8 mouse cellular contexts compared by ENCODE assay signal in genomic region chr10:111419375-111420194, GRCm38 (mm10). TPM values are rescaled to one million over a fixed set of nuclear protein-coding genes. Genes with fewer than 3 reads are reported as not detected.
DNase-seq lines count a peak whose midpoint lies in the region; ATAC-seq and TF ChIP-seq lines count a peak whose summit lies in the region.

No protein-coding gene starts in this region.

- H3K9ac ChIP-seq in kidney, embryonic 15.5 days, result 0 out of 2 replicates have a peak overlapping the region, but pooled peaks have one; percentile 11
- peak overlapping the region; percentile 33 for H3K9ac ChIP-seq in heart, embryonic 15.5 days
- peak overlapping the region; percentile 42 for H3K9ac ChIP-seq in limb, embryonic 14.5 days (ENCODE audit: low read depth, low read length, severe bottlenecking)
- H3K9ac ChIP-seq in stomach, embryonic 16.5 days (ENCODE audit: low read length), result peak overlapping the region; percentile 51

- H3K9me3 ChIP-seq in kidney, embryonic 15.5 days (replicated peaks), result no peaks in the 10 kb centered on the region
- H3K9me3 ChIP-seq in heart, embryonic 15.5 days (replicated peaks), result no peaks in the 10 kb centered on the region
- H3K9me3 ChIP-seq in limb, embryonic 14.5 days (ENCODE audit: control insufficient read depth, low read length), result no peaks in the 10 kb centered on the region
- H3K9me3 ChIP-seq in stomach, embryonic 16.5 days (replicated peaks; ENCODE audit: control insufficient read depth, low read length), result no peaks in the 10 kb centered on the region

- peak overlapping the region; percentile 62 for H3K4me2 ChIP-seq in kidney, embryonic 15.5 days
- peak overlapping the region; percentile 61 for H3K4me2 ChIP-seq in heart, embryonic 15.5 days
- H3K4me2 ChIP-seq in limb, embryonic 14.5 days (replicated peaks; ENCODE audit: low read depth, low read length, severe bottlenecking), result peak overlapping the region; percentile 57
- peak overlapping the region; percentile 48 for H3K4me2 ChIP-seq in stomach, embryonic 16.5 days (ENCODE audit: low read depth, low read length)

- TF ChIP-seq POLR2A in limb, embryonic 14.5 days (IDR thresholded peaks at IDR 0.05; ENCODE audit: borderline replicate concordance, extremely low read depth, insufficient read depth, insufficient read length), result no peak

- ATAC-seq in kidney, embryonic 15.5 days (replicated peaks; ENCODE audit: low FRiP score), result peak; percentile 47
- no peak for ATAC-seq in heart, embryonic 15.5 days (replicated peaks; ENCODE audit: insufficient number of reproducible peaks, insufficient read depth, low FRiP score, low read depth)
- no peak for ATAC-seq in limb, embryonic 14.5 days (ENCODE audit: low FRiP score, low read depth)
- no peak for ATAC-seq in stomach, embryonic 16.5 days (ENCODE audit: insufficient read depth, low FRiP score)

- H3K27me3 ChIP-seq in kidney, embryonic 15.5 days, result no peaks in the 10 kb centered on the region
- no peaks in the 10 kb centered on the region for H3K27me3 ChIP-seq in heart, embryonic 15.5 days
- no peaks in the 10 kb centered on the region for H3K27me3 ChIP-seq in limb, embryonic 14.5 days (ENCODE audit: control insufficient read depth, insufficient read depth, low read length)
- no peaks in the 10 kb centered on the region for H3K27me3 ChIP-seq in stomach, embryonic 16.5 days (ENCODE audit: control insufficient read depth, insufficient read depth, low read length)

- WGBS in kidney, embryonic 15.5 days, result 17% methylated on average over 23 of the region's 23 CpGs
- 26% methylated on average over 23 of the region's 23 CpGs for WGBS in heart, embryonic 15.5 days
- WGBS in limb, embryonic 14.5 days, result 14% methylated on average over 23 of the region's 23 CpGs
- WGBS in stomach, embryonic 16.5 days, result 20% methylated on average over 23 of the region's 23 CpGs

- no peak overlapping the region for H3K27ac ChIP-seq in kidney, embryonic 15.5 days
- no peak overlapping the region for H3K27ac ChIP-seq in heart, embryonic 15.5 days
- no peak overlapping the region for H3K27ac ChIP-seq in limb, embryonic 14.5 days (replicated peaks; ENCODE audit: low read depth, low read length)
- H3K27ac ChIP-seq in stomach, embryonic 16.5 days (ENCODE audit: low read length), result no peak overlapping the region

- H3K4me3 ChIP-seq in kidney, embryonic 15.5 days (replicated peaks), result peak overlapping the region; percentile 34
- peak overlapping the region; percentile 29 for H3K4me3 ChIP-seq in heart, embryonic 15.5 days
- H3K4me3 ChIP-seq in limb, embryonic 14.5 days (replicated peaks; ENCODE audit: low read length), result peak overlapping the region; percentile 14
- peak overlapping the region; percentile 24 for H3K4me3 ChIP-seq in stomach, embryonic 16.5 days (replicated peaks; ENCODE audit: low read length)

- no peak for DNase-seq in kidney, adult 11 months
- DNase-seq in cerebellum, postnatal 10 days, result peak; percentile 38 to 44
- DNase-seq in limb, embryonic 14.5 days (ENCODE audit: low spot score), result no peak
- DNase-seq in gastrocnemius, adult 8-10 months (ENCODE audit: low spot score in 2 of 2), result no peak
- no peak for DNase-seq in lung, adult 18-20 months

- peaks cover 14% of the 10 kb centered on the region for H3K4me1 ChIP-seq in kidney, embryonic 15.5 days
- peaks cover 28% of the 10 kb centered on the region for H3K4me1 ChIP-seq in heart, embryonic 15.5 days (replicated peaks)
- no peaks in the 10 kb centered on the region; the same call in none of the 2 replicates for H3K4me1 ChIP-seq in limb, embryonic 14.5 days (ENCODE audit: control insufficient read depth, insufficient read depth, low read length)
- H3K4me1 ChIP-seq in stomach, embryonic 16.5 days (ENCODE audit: control insufficient read depth, insufficient read depth, low read length), result peaks cover 10% of the 10 kb centered on the region

- no peaks in the 10 kb centered on the region for H3K36me3 ChIP-seq in kidney, embryonic 15.5 days
- no peaks in the 10 kb centered on the region for H3K36me3 ChIP-seq in heart, embryonic 15.5 days
- H3K36me3 ChIP-seq in limb, embryonic 14.5 days (ENCODE audit: control insufficient read depth, insufficient read depth, low read length), result no peaks in the 10 kb centered on the region
- H3K36me3 ChIP-seq in stomach, embryonic 16.5 days (ENCODE audit: control insufficient read depth, insufficient read depth, low read length), result no peaks in the 10 kb centered on the region

RNA-seq across cellular contexts. Expression of gene Nap1l1, which starts 53.4 kb away (rescaled TPM):
- 249 and 270 TPM in 2 replicates for polyA plus RNA-seq in kidney, embryonic 15.5 days (2015; fragmentation: Nextera tagmentation; extraction: Ambion mirVana)
- polyA plus RNA-seq in heart, embryonic 15.5 days (2015; fragmentation: Nextera tagmentation; extraction: Ambion mirVana), result 110 TPM in 2 replicates
- polyA plus RNA-seq in limb, embryonic 14.5 days (2012; rRNA removed), result 189 and 334 TPM in 2 replicates
- polyA plus RNA-seq in limb, embryonic 14.5 days (2014; fragmentation: Nextera tagmentation; extraction: Ambion mirVana), result 231 and 238 TPM in 2 replicates
- polyA plus RNA-seq in stomach, embryonic 16.5 days (2015; fragmentation: Nextera tagmentation; extraction: Ambion mirVana), result 154 and 180 TPM in 2 replicates
- 10 to 100 TPM; 53.4 to 66.1 (median 59.2) TPM for total RNA-seq in gastrocnemius, adult 8-10 months (2022)

Comparison
In these comparisons a context has a peak if more than half of its experiments do, and no peak if none do; other contexts are left out.
1. DNase-seq: peak in cerebellum, postnatal 10 days (2 of 2); none in kidney, adult 11 months (single experiment), limb, embryonic 14.5 days (single experiment), gastrocnemius, adult 8-10 months (0 of 2) and lung, adult 18-20 months (0 of 2).
2. Peak in every context shown above with its lines, with median percentiles within 50 percentile points of each other: H3K4me2 ChIP-seq, H3K4me3 ChIP-seq and H3K9ac ChIP-seq.